Mouse (Mus musculus): ENCODE results near the gene Mmp15. TPM values are rescaled to one million over a fixed set of nuclear protein-coding genes. Genes with fewer than 3 reads are reported as not detected.
A peak's percentile ranks its signal among the peaks of the same experiment; 100 is the strongest.

Gene Mmp15
- total RNA-seq, 1 experiment, result 5.4 TPM

DNA sequence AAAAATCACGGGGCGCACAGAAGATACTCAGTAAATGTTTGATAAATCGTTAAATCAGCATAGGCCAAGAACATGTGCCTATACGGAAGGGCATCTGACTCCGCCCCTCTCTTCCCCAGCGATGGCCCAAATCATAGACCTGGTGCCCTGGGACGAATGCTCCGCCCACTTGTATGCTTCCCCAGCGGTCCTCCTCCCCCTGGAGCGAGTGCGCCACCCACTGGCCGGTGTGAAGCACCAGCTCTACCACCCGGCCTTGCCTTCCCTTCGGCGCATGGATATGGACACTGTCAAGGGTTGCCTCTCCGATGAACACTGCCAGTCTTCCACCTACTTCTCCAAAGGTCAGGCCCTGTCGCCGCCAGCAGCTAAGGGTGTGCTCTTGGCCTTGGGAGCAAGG is 39.2 kb upstream of the Mmp15 start:
- in situ Hi-C loops (cut with MboI; ENCODE audit: low sequenced_read_pairs in 2 of 2, unreplicated experiment in 2 of 2), result no loop called here
- Histone ChIP-seq H3K4me1 (ENCODE audit: control insufficient read depth in 2 of 2, insufficient read depth in 2 of 2, low read length in 2 of 2, poor library complexity in 1 of 2) (peaks cover 0 to 6% of the 10 kb centered on the region in 2 experiments; a peak in 1 of 4 replicates), H3K9me3 (ENCODE audit: control insufficient read depth, insufficient read depth, low read depth, low read length) (no peaks in the 10 kb centered on the region), H3K4me3 (ENCODE audit: insufficient read depth in 1 of 2, low read depth in 1 of 2, low read length in 2 of 2, poor library complexity in 1 of 2, severe bottlenecking in 1 of 2) (peak overlapping the region in 1 of 2 experiments; percentile 5; a peak in 2 of 4 replicates), H3K36me3 (ENCODE audit: control insufficient read depth, insufficient read depth, low read length, poor library complexity, severe bottlenecking) (no peaks in the 10 kb centered on the region), H3K9ac (ENCODE audit: insufficient read depth, low read depth, low read length, poor library complexity, severe bottlenecking) (no peak overlapping the region), H3K27ac (ENCODE audit: insufficient read depth, low read depth, low read length, poor library complexity, severe bottlenecking) (no peak overlapping the region)
- peak; percentile 80 for DNase-seq (ENCODE audit: low read depth, low spot score)
- no peak for TF ChIP-seq ZNF384 (IDR thresholded peaks at IDR 0.05; ENCODE audit: low read depth, low read length)
- peak; percentile 28; the same call in 1 of the 2 replicates for TF ChIP-seq ZC3H11A (IDR thresholded peaks at IDR 0.05; ENCODE audit: borderline replicate concordance, low read depth, low read length)

DNA sequence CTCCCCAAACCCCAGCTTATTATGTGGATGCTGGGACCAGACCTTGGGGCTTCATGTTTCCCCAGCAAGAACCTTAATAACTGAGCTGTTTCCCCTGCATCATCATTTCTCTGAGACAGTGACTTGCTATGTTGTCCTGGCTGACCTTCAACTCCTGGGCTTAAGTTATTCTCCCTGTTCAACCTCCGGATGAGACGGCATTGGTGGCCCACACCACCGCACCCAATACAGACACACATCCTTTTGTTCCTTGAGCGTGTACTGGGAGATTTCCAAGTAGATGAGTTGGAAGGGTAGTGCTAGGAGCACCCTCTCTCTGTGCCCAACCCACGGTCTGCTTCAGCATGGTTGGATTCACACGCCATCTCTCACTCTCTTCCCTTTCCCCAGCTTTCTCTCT is 38.2 kb upstream of the Mmp15 start:
- no peaks in the 10 kb centered on the region for H3K36me3 ChIP-seq (ENCODE audit: control insufficient read depth, insufficient read depth, low read length, poor library complexity, severe bottlenecking)
- in situ Hi-C loops (cut with MboI; ENCODE audit: low sequenced_read_pairs in 2 of 2, unreplicated experiment in 2 of 2), result no loop called here

DNA sequence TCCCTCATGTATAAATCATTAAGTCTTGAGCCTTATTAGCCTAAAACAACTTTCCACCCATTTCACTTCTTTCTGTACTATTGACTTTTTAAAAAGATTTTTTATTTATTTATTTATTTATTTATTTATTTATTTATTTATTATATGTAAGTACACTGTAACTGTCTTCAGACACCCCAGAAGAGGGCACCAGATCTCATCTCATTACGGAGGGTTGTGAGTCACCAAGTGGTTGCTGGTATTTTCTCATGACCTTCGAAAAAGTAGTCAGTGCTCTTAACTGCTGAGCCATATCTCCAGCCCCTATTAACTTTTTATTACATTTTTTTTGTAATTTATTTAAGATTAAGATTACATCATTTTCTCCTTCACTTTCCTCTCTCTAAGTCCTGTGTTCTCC is 37.4 kb upstream of the Mmp15 start:
- no peak overlapping the region for H3K27ac ChIP-seq (ENCODE audit: insufficient read depth, low read depth, low read length, poor library complexity, severe bottlenecking)
- DNase-seq (ENCODE audit: low read depth, low spot score), result no peak
- no peaks in the 10 kb centered on the region for H3K9me3 ChIP-seq (ENCODE audit: control insufficient read depth, insufficient read depth, low read depth, low read length)
- TF ChIP-seq ZC3H11A (IDR thresholded peaks at IDR 0.05; ENCODE audit: borderline replicate concordance, low read depth, low read length) (no peak), MAFK (IDR thresholded peaks at IDR 0.05; ENCODE audit: insufficient read depth, low read depth, low read length) (no peak), HCFC1 (IDR thresholded peaks at IDR 0.05; ENCODE audit: borderline replicate concordance, insufficient read depth, low read length) (no peak), CHD2 (IDR thresholded peaks at IDR 0.05; ENCODE audit: low read depth, low read length) (no peak), ZNF384 (IDR thresholded peaks at IDR 0.05; ENCODE audit: low read depth, low read length) (no peak)
- H3K9ac ChIP-seq (ENCODE audit: insufficient read depth, low read depth, low read length, poor library complexity, severe bottlenecking), result no peak overlapping the region
- 0 out of 4 replicates have a peak, but pooled peaks cover 0 to 6% of the 10 kb centered on the region in 2 experiments for H3K4me1 ChIP-seq (ENCODE audit: control insufficient read depth in 2 of 2, insufficient read depth in 2 of 2, low read length in 2 of 2, poor library complexity in 1 of 2)
- in situ Hi-C loops (cut with MboI; ENCODE audit: low sequenced_read_pairs in 2 of 2, unreplicated experiment in 2 of 2), result no loop called here
- H3K36me3 ChIP-seq (ENCODE audit: control insufficient read depth, insufficient read depth, low read length, poor library complexity, severe bottlenecking), result no peaks in the 10 kb centered on the region
- H3K4me3 ChIP-seq (ENCODE audit: insufficient read depth in 1 of 2, low read depth in 1 of 2, low read length in 2 of 2, poor library complexity in 1 of 2, severe bottlenecking in 1 of 2), result no peak overlapping the region

More for the DNA sequence above, 38.2 kb upstream of the Mmp15 start:
- TF ChIP-seq CHD2 (IDR thresholded peaks at IDR 0.05; ENCODE audit: low read depth, low read length) (no peak), ZNF384 (IDR thresholded peaks at IDR 0.05; ENCODE audit: low read depth, low read length) (no peak), HCFC1 (IDR thresholded peaks at IDR 0.05; ENCODE audit: borderline replicate concordance, insufficient read depth, low read length) (no peak), MAFK (IDR thresholded peaks at IDR 0.05; ENCODE audit: insufficient read depth, low read depth, low read length) (no peak), ZC3H11A (IDR thresholded peaks at IDR 0.05; ENCODE audit: borderline replicate concordance, low read depth, low read length) (no peak)
- Histone ChIP-seq H3K9me3 (ENCODE audit: control insufficient read depth, insufficient read depth, low read depth, low read length) (no peaks in the 10 kb centered on the region), H3K9ac (ENCODE audit: insufficient read depth, low read depth, low read length, poor library complexity, severe bottlenecking) (no peak overlapping the region), H3K4me3 (ENCODE audit: insufficient read depth in 1 of 2, low read depth in 1 of 2, low read length in 2 of 2, poor library complexity in 1 of 2, severe bottlenecking in 1 of 2) (no peak overlapping the region), H3K27ac (ENCODE audit: insufficient read depth, low read depth, low read length, poor library complexity, severe bottlenecking) (no peak overlapping the region), H3K4me1 (ENCODE audit: control insufficient read depth in 2 of 2, insufficient read depth in 2 of 2, low read length in 2 of 2, poor library complexity in 1 of 2) (peaks cover 0 to 6% of the 10 kb centered on the region in 2 experiments; a peak in 1 of 4 replicates)
- no peak for DNase-seq (ENCODE audit: low read depth, low spot score)

DNA sequence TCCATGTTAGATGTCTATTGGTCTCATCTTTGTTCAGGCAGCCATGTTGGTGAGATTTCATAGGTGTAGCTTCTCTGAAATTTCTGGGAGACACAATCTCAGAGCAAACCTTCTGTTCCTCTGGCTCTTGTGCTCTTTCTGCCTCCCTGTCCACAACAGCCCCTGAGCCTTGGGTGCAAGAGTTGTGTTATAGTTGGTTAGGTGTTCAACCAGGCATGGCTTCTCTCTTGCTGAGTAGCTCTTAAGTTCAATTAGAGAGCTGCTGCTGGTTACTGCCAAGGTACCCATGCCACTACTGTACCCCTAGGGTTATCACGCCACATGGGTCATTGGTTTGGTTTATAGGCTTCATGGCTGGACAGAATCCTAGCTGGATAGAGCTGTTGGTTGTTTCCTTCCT is 36.7 kb upstream of the Mmp15 start:
- H3K9me3 ChIP-seq (ENCODE audit: control insufficient read depth, insufficient read depth, low read depth, low read length), result no peaks in the 10 kb centered on the region
- DNase-seq (ENCODE audit: low read depth, low spot score), result no peak
- H3K27ac ChIP-seq (ENCODE audit: insufficient read depth, low read depth, low read length, poor library complexity, severe bottlenecking), result no peak overlapping the region
- no peaks in the 10 kb centered on the region for H3K36me3 ChIP-seq (ENCODE audit: control insufficient read depth, insufficient read depth, low read length, poor library complexity, severe bottlenecking)
- H3K4me3 ChIP-seq (ENCODE audit: insufficient read depth in 1 of 2, low read depth in 1 of 2, low read length in 2 of 2, poor library complexity in 1 of 2, severe bottlenecking in 1 of 2), result no peak overlapping the region
- 0 out of 4 replicates have a peak, but pooled peaks cover 0 to 9% of the 10 kb centered on the region in 2 experiments for H3K4me1 ChIP-seq (ENCODE audit: control insufficient read depth in 2 of 2, insufficient read depth in 2 of 2, low read length in 2 of 2, poor library complexity in 1 of 2)
- in situ Hi-C loops (cut with MboI; ENCODE audit: low sequenced_read_pairs in 2 of 2, unreplicated experiment in 2 of 2), result no loop called here
- TF ChIP-seq ZNF384 (IDR thresholded peaks at IDR 0.05; ENCODE audit: low read depth, low read length) (no peak), CHD2 (IDR thresholded peaks at IDR 0.05; ENCODE audit: low read depth, low read length) (no peak), MAFK (IDR thresholded peaks at IDR 0.05; ENCODE audit: insufficient read depth, low read depth, low read length) (no peak), HCFC1 (IDR thresholded peaks at IDR 0.05; ENCODE audit: borderline replicate concordance, insufficient read depth, low read length) (no peak), ZC3H11A (IDR thresholded peaks at IDR 0.05; ENCODE audit: borderline replicate concordance, low read depth, low read length) (no peak)
- no peak overlapping the region for H3K9ac ChIP-seq (ENCODE audit: insufficient read depth, low read depth, low read length, poor library complexity, severe bottlenecking)
